Mouse (Mus musculus) hindbrain, postnatal 0 days (tissue): ENCODE data around the gene Iqgap2. TPM values are rescaled to one million over a fixed set of nuclear protein-coding genes. Genes with fewer than 3 reads are reported as not detected.

Source experiments
- ATAC-seq: fragments of 200-750 bp; cut with Nextera tagmentation; 2 replicates; pipeline ENCODE4 v1.8.0; 2017; ENCODE audit warnings: mild to moderate bottlenecking, moderate TSS enrichment, moderate library complexity
- DNase-seq: peaks from one replicate; pipeline ENCODE4 v3.0.0-alpha.2; 2015; ENCODE audit warnings: low spot score
- H3K27ac ChIP-seq: fragments of 300-500 bp; sonication (generic); 2 replicates; pipeline ENCODE4 v1.5.1; 2014; ENCODE audit warnings: mild to moderate bottlenecking
- H3K27me3 ChIP-seq: fragments of 300-500 bp; sonication (generic); 2 replicates; pipeline ENCODE4 v1.6.1; 2014; ENCODE audit warnings: low read length, mixed read lengths; ENCODE audit not compliant: insufficient read depth
- H3K36me3 ChIP-seq: fragments of 300-500 bp; sonication (generic); 2 replicates; pipeline ENCODE4 v1.6.1; 2014; ENCODE audit warnings: low read length, mixed read lengths; ENCODE audit not compliant: insufficient read depth
- H3K4me1 ChIP-seq: fragments of 300-500 bp; sonication (generic); 2 replicates; pipeline ENCODE4 v1.6.1; 2014; ENCODE audit warnings: antibody characterized with exemption, low read length, mixed read lengths; ENCODE audit not compliant: insufficient read depth
- H3K4me2 ChIP-seq: fragments of 300-500 bp; sonication (generic); 2 replicates; pipeline ENCODE4 v1.6.1; 2014; ENCODE audit warnings: low read depth, mild to moderate bottlenecking, low read length, moderate library complexity, mixed read lengths
- H3K4me3 ChIP-seq: fragments of 300-500 bp; sonication (generic); 2 replicates; pipeline ENCODE4 v1.5.1; 2014; ENCODE audit warnings: low read length
- H3K9ac ChIP-seq: fragments of 300-500 bp; sonication (generic); replicated peaks from 2 replicates; pipeline ENCODE4 v1.6.1; 2014; ENCODE audit warnings: mild to moderate bottlenecking, low read length, moderate library complexity, mixed read lengths
- H3K9me3 ChIP-seq: fragments of 300-500 bp; sonication (generic); 2 replicates; pipeline ENCODE4 v1.6.1; 2016; ENCODE audit warnings: low read length, mixed read lengths
- CTCF ChIP-seq: IDR thresholded peaks from 2 replicates; pipeline ENCODE4 v1.5.1; 2016; ENCODE audit warnings: antibody characterized with exemption, control low read depth, low read depth
- WGBS: fragments of 180-500 bp; shearing (Covaris S2); extraction: QIAGEN DNeasy Blood & Tissue Kit; methylation state at CpG from one replicate; pipeline ENCODE4 v1.1.7; 2014; 5-methylcytosine and 5-hydroxymethylcytosine counted together
- polyA plus RNA-seq: library from polyadenylated mRNA; unstranded; fragments of >200 nt; fragmentation: Nextera tagmentation; extraction: Ambion mirVana; gene quantifications from 2 replicates; pipeline ENCODE4 v1.2.1, GENCODE M21; 2015
- total RNA-seq: library from RNA; depleted of rRNA; stranded (reverse); fragments of >200 nt; gene quantifications from 2 replicates; pipeline ENCODE4 v1.2.3, GENCODE M21; 2014

The Iqgap2 gene
- total and polyA plus RNA-seq, 2 experiments from 2014 or later: 2.9 to 3.1 TPM

GRCm38 (mm10) chr13:95712570-95713268, 179.0 kb downstream of the Iqgap2 start:
- no peak overlapping the region for H3K4me2 ChIP-seq
- no peaks in the 10 kb centered on the region for H3K9me3 ChIP-seq
- ATAC-seq (no peak), DNase-seq (no peak)
- no peak for TF ChIP-seq CTCF
- H3K4me3 ChIP-seq: no peak overlapping the region
- WGBS: 93% methylated on average over 9 of the region's 9 CpGs
- no peaks in the 10 kb centered on the region for H3K4me1 ChIP-seq
- no peaks in the 10 kb centered on the region for H3K36me3 ChIP-seq
- no peaks in the 10 kb centered on the region for H3K27me3 ChIP-seq
- no peak overlapping the region for H3K27ac ChIP-seq
- H3K9ac ChIP-seq: no peak overlapping the region

DNA sequence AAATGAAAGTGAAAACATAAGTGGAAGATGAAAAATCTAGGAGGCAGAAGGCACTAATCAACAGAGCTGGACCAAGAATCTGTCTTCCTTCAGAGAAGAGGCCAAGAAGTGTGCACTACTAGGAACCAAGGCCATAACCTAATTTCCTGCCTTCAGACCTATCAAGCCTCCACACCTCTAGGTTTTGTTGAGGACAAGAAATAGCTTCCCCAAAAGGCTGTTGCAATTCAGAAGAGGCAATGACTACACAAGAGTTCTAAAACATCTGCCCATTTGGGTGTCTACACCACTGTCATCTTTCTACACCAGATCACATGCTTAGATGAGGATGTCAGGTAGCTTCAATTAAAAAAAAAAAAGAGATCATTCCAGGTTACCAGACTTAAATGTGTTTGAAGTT, 179.7 kb downstream of the Iqgap2 start:
- Histone ChIP-seq H3K36me3 (no peaks in the 10 kb centered on the region), H3K9me3 (no peaks in the 10 kb centered on the region), H3K4me3 (no peak overlapping the region), H3K27ac (no peak overlapping the region), H3K9ac (no peak overlapping the region), H3K4me1 (no peaks in the 10 kb centered on the region), H3K4me2 (no peak overlapping the region), H3K27me3 (no peaks in the 10 kb centered on the region)
- no peak for TF ChIP-seq CTCF
- no peak for DNase-seq
- ATAC-seq: no peak

- TF ChIP-seq CTCF: no peak
- 96% methylated on average over 6 of the region's 6 CpGs for WGBS
- H3K27me3 ChIP-seq: no peaks in the 10 kb centered on the region
- H3K9ac ChIP-seq: no peak overlapping the region
- ATAC-seq (no peak), DNase-seq (no peak)
- H3K27ac ChIP-seq: no peak overlapping the region
- no peaks in the 10 kb centered on the region for H3K9me3 ChIP-seq
- H3K4me2 ChIP-seq: no peak overlapping the region
- no peaks in the 10 kb centered on the region for H3K4me1 ChIP-seq
- H3K4me3 ChIP-seq: no peak overlapping the region
- H3K36me3 ChIP-seq: no peaks in the 10 kb centered on the region
Measured at GRCm38 (mm10) chr13:95705589-95705988, 186.1 kb downstream of the Iqgap2 start.

- ATAC-seq: no peak
- no peak overlapping the region for H3K27ac ChIP-seq
- no peak for TF ChIP-seq CTCF
- H3K9me3 ChIP-seq: no peaks in the 10 kb centered on the region
- H3K27me3 ChIP-seq: no peaks in the 10 kb centered on the region
- DNase-seq: no peak
- H3K4me1 ChIP-seq: no peaks in the 10 kb centered on the region
- 75% methylated on average over 5 of the region's 5 CpGs for WGBS
- H3K36me3 ChIP-seq: no peaks in the 10 kb centered on the region
- H3K4me2 ChIP-seq: no peak overlapping the region
- H3K9ac ChIP-seq: no peak overlapping the region
- no peak overlapping the region for H3K4me3 ChIP-seq
Measured at GRCm38 (mm10) chr13:95703376-95703775, 188.3 kb downstream of the Iqgap2 start.

- no peaks in the 10 kb centered on the region for H3K36me3 ChIP-seq
- H3K9me3 ChIP-seq: no peaks in the 10 kb centered on the region
- no peaks in the 10 kb centered on the region for H3K27me3 ChIP-seq
- ATAC-seq: no peak
- no peak overlapping the region for H3K9ac ChIP-seq
- no peaks in the 10 kb centered on the region for H3K4me1 ChIP-seq
- no peak overlapping the region for H3K4me3 ChIP-seq
- no peak overlapping the region for H3K27ac ChIP-seq
- no peak for DNase-seq
- no peak for TF ChIP-seq CTCF
- H3K4me2 ChIP-seq: no peak overlapping the region
- WGBS: 48% methylated on average over 6 of the region's 6 CpGs
Measured at GRCm38 (mm10) chr13:95697874-95698273, 193.8 kb downstream of the Iqgap2 start.

GRCm38 (mm10) chr13:95696654-95697163, 195.0 kb downstream of the Iqgap2 start, which contains the start of gene F2rl2:
TSS of gene F2rl2 (plus strand) at chr13:95696853.
- TF ChIP-seq CTCF: no peak
- no peak for ATAC-seq
- Histone ChIP-seq H3K27ac (no peak within 1 kb of the TSS), H3K4me1 (no peaks in the 10 kb centered on the region), H3K9ac (no peak within 1 kb of the TSS), H3K27me3 (no peaks in the 10 kb centered on the region), H3K9me3 (no peaks in the 10 kb centered on the region), H3K4me3 (no peak within 1 kb of the TSS), H3K4me2 (no peak within 1 kb of the TSS), H3K36me3 (no peaks in the 10 kb centered on the region)
- WGBS: 61% methylated on average over 4 of the region's 4 CpGs
- DNase-seq: no peak

GRCm38 (mm10) chr13:95696120-95696653, 195.5 kb downstream of the Iqgap2 start:
- ATAC-seq (0 out of 2 replicates have a peak, but pooled peaks have one; percentile 51), DNase-seq (no peak)
- no peak for TF ChIP-seq CTCF
- H3K4me2 ChIP-seq: no peak overlapping the region
- 82% methylated on average over 9 of the region's 9 CpGs for WGBS
- no peaks in the 10 kb centered on the region for H3K4me1 ChIP-seq
- H3K9me3 ChIP-seq: no peaks in the 10 kb centered on the region
- no peaks in the 10 kb centered on the region for H3K27me3 ChIP-seq
- H3K4me3 ChIP-seq: no peak overlapping the region
- no peaks in the 10 kb centered on the region for H3K36me3 ChIP-seq
- H3K27ac ChIP-seq: no peak overlapping the region
- no peak overlapping the region for H3K9ac ChIP-seq
